Mouse (Mus musculus) liver, adult 2 months (tissue): ENCODE measurements at regions not wholly inside any gene's neighbourhood (a gene's known extent, or its start where the extent isn't known, plus 50 kb on each side); places are given as distances from the start of the nearest gene placed in this dataset.

Experiments used
- DNase-seq: peaks from one replicate; pipeline ENCODE4 v3.0.0-alpha.2; 2011; ENCODE audit warnings: low read depth, low spot score; ENCODE audit errors: extremely low read depth
- H3K27ac ChIP-seq: fragments of 200-500 bp; replicated peaks from 2 replicates; pipeline ENCODE4 v1.5.1; 2012; ENCODE audit warnings: low read depth, mild to moderate bottlenecking, control low read depth, inconsistent platforms, low read length; ENCODE audit not compliant: insufficient read depth
- H3K27me3 ChIP-seq: fragments of 200-500 bp; 2 replicates; pipeline ENCODE4 v1.6.1; 2012; ENCODE audit warnings: mild to moderate bottlenecking, moderate library complexity, low read length, inconsistent platforms; ENCODE audit not compliant: control insufficient read depth, insufficient read depth
- H3K36me3 ChIP-seq: fragments of 200-500 bp; 2 replicates; pipeline ENCODE4 v1.6.1; 2012; ENCODE audit warnings: low read length, inconsistent platforms; ENCODE audit not compliant: control insufficient read depth, insufficient read depth
- H3K4me1 ChIP-seq: fragments of 200-500 bp; 2 replicates; pipeline ENCODE4 v1.6.1; 2011; ENCODE audit warnings: low read length; ENCODE audit not compliant: control insufficient read depth, insufficient read depth
- H3K4me3 ChIP-seq: fragments of 200-500 bp; 2 replicates; pipeline ENCODE4 v1.5.1; 2011; ENCODE audit warnings: low read depth, mild to moderate bottlenecking, control low read depth, low read length, moderate library complexity; ENCODE audit not compliant: insufficient read depth
- H3K79me2 ChIP-seq: fragments of 200-500 bp; 2 replicates; pipeline ENCODE4 v1.6.1; 2012; ENCODE audit warnings: inconsistent platforms, mild to moderate bottlenecking, low read length, moderate library complexity; ENCODE audit not compliant: control insufficient read depth, insufficient read depth
- H3K9ac ChIP-seq: fragments of 200-500 bp; 2 replicates; pipeline ENCODE4 v1.6.1; 2012; ENCODE audit warnings: low read depth, mild to moderate bottlenecking, control low read depth, inconsistent platforms, low read length
- CTCF ChIP-seq: fragments of 200-500 bp; IDR thresholded peaks from 2 replicates; pipeline ENCODE4 v1.5.1; 2011; ENCODE audit warnings: low read depth, low read length, control low read depth
- POLR2A ChIP-seq: fragments of 200-500 bp; IDR thresholded peaks from 2 replicates; pipeline ENCODE4 v1.6.1; 2011; ENCODE audit warnings: low read length, control low read depth; ENCODE audit not compliant: insufficient read depth; ENCODE audit errors: extremely low read depth
- WGBS: fragments of 180-500 bp; shearing (Covaris S2); methylation state at CpG from one replicate; pipeline ENCODE4 v1.1.7; 2018; 5-methylcytosine and 5-hydroxymethylcytosine counted together

GRCm38 (mm10) chr1:81709169-81709568, 523.7 kb upstream of the Gm9747 start:
- H3K36me3 ChIP-seq = no peaks in the 10 kb centered on the region
- no peak for DNase-seq
- no peaks in the 10 kb centered on the region for H3K4me1 ChIP-seq
- WGBS = 88% methylated on average over 4 of the region's 4 CpGs
- no peaks in the 10 kb centered on the region for H3K27me3 ChIP-seq
- TF ChIP-seq POLR2A (no peak), CTCF (no peak)
- H3K4me3 ChIP-seq = no peak overlapping the region
- no peak overlapping the region for H3K9ac ChIP-seq
- no peak overlapping the region for H3K27ac ChIP-seq
- H3K79me2 ChIP-seq = no peaks in the 10 kb centered on the region

- Histone ChIP-seq H3K27ac (no peak overlapping the region), H3K36me3 (no peaks in the 10 kb centered on the region), H3K27me3 (no peaks in the 10 kb centered on the region), H3K9ac (no peak overlapping the region), H3K4me1 (no peaks in the 10 kb centered on the region), H3K4me3 (no peak overlapping the region), H3K79me2 (no peaks in the 10 kb centered on the region)
- no peak for DNase-seq
- 82% methylated on average over 6 of the region's 6 CpGs for WGBS
- TF ChIP-seq CTCF (no peak), POLR2A (no peak)
Measured at GRCm38 (mm10) chr1:81717091-81717490, 515.8 kb upstream of the Gm9747 start.

- Histone ChIP-seq H3K27me3 (no peaks in the 10 kb centered on the region), H3K36me3 (no peaks in the 10 kb centered on the region), H3K9ac (no peak overlapping the region), H3K4me3 (no peak overlapping the region), H3K4me1 (no peaks in the 10 kb centered on the region), H3K27ac (no peak overlapping the region), H3K79me2 (no peaks in the 10 kb centered on the region)
- no peak for DNase-seq
- TF ChIP-seq CTCF (no peak), POLR2A (no peak)
Measured at GRCm38 (mm10) chr1:81718233-81718632, 514.7 kb upstream of the Gm9747 start.

GRCm38 (mm10) chr1:81724859-81725258, 508.1 kb upstream of the Gm9747 start:
- DNase-seq = no peak
- TF ChIP-seq CTCF (no peak), POLR2A (no peak)
- WGBS = 70% methylated on average over 2 of the region's 2 CpGs
- no peak overlapping the region for H3K4me3 ChIP-seq
- H3K36me3 ChIP-seq = no peaks in the 10 kb centered on the region
- no peaks in the 10 kb centered on the region for H3K4me1 ChIP-seq
- no peak overlapping the region for H3K27ac ChIP-seq
- no peak overlapping the region for H3K9ac ChIP-seq
- H3K27me3 ChIP-seq = no peaks in the 10 kb centered on the region
- no peaks in the 10 kb centered on the region for H3K79me2 ChIP-seq

GRCm38 (mm10) chr1:81726268-81727132, 506.4 kb upstream of the Gm9747 start:
- 91% methylated on average over 2 of the region's 2 CpGs for WGBS
- Histone ChIP-seq H3K27me3 (no peaks in the 10 kb centered on the region), H3K4me1 (no peaks in the 10 kb centered on the region), H3K79me2 (no peaks in the 10 kb centered on the region), H3K4me3 (no peak overlapping the region), H3K36me3 (no peaks in the 10 kb centered on the region), H3K9ac (no peak overlapping the region), H3K27ac (no peak overlapping the region)
- no peak for DNase-seq
- TF ChIP-seq POLR2A (no peak), CTCF (no peak)

GRCm38 (mm10) chr1:81737111-81737833, 495.6 kb upstream of the Gm9747 start:
- TF ChIP-seq POLR2A (no peak), CTCF (no peak)
- no peak overlapping the region for H3K4me3 ChIP-seq
- no peak for DNase-seq
- H3K27ac ChIP-seq = no peak overlapping the region
- no peaks in the 10 kb centered on the region for H3K79me2 ChIP-seq
- WGBS = 79% methylated on average over 6 of the region's 6 CpGs
- no peaks in the 10 kb centered on the region for H3K4me1 ChIP-seq
- no peaks in the 10 kb centered on the region for H3K36me3 ChIP-seq
- H3K27me3 ChIP-seq = no peaks in the 10 kb centered on the region
- no peak overlapping the region for H3K9ac ChIP-seq
